Mouse (Mus musculus): ENCODE data around the gene Phf1.
"Not testable (repeated sequence)": the region's sequence is repeated elsewhere in the genome, so short reads cannot be mapped to it uniquely, and the experiment has no call there.

Phf1 gene

DNA sequence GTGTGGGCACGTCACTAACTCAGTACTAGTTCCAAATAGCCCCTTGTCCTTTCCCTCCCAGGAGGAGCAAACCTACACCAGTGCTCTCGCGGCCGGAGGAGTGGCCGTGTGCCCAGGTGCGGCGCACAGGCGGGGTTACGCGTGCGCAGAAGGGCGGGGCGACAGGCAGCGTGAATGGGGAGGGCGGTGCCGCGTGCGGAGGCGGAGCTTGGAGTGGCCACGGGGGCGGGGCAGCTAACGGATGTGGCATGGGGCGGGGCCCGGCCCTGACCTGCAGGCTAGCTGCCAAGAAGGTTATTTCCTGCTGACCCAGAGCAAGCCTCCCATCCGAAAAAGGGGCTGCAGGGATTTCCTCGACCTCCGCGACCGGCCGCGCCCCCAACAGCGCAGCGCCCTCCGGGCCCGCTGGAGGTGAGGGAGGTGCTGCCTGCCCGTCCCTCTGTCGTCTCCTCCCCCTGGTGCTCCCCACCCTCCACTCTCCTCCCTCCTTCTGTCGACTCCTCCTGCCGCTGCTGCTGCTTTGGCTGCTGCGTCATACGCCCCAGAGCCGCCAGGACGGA lies at the start of gene Phf1:
Gene Phf1 (plus strand): TSS at position 214 of the 560 bp plus-strand sequence.
- peak; percentile 84 for DNase-seq (ENCODE audit: low read depth, low spot score)

DNA sequence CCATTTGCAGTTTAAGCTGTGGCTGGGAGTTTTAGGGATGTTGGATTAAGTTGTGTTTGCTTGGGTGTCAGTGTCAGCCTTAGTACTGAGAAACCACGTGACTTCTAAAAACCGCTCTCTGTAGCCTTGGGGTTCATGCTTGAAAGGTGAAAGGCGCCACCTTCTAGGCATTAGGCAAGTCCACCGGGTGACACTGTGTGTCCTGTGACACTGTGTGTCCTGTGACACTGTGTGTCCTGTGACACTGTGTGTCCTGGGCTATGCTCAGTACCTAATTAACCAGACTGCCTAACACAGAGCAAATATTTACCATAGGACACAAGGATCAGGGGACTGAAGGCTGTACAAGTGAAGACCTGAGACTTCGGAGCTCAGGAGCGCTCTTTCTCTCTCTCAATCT lies 49.3 kb upstream of the Phf1 start:
- DNase-seq (ENCODE audit: low read depth, low spot score): no peak

GRCm38 (mm10) chr17:26884995-26885926 lies 47.6 kb upstream of the Phf1 start:
- DNase-seq (ENCODE audit: low read depth, low spot score): no peak

GRCm38 (mm10) chr17:26886047-26886749 lies 46.7 kb upstream of the Phf1 start:
- DNase-seq (ENCODE audit: low read depth, low spot score): peak; percentile 82

- no peak for DNase-seq (ENCODE audit: low read depth, low spot score)
Measured at GRCm38 (mm10) chr17:26887926-26888325, 44.9 kb upstream of the Phf1 start.

- no peak for DNase-seq (ENCODE audit: low read depth, low spot score)
Measured at GRCm38 (mm10) chr17:26892635-26893375, 40.0 kb upstream of the Phf1 start.

DNA sequence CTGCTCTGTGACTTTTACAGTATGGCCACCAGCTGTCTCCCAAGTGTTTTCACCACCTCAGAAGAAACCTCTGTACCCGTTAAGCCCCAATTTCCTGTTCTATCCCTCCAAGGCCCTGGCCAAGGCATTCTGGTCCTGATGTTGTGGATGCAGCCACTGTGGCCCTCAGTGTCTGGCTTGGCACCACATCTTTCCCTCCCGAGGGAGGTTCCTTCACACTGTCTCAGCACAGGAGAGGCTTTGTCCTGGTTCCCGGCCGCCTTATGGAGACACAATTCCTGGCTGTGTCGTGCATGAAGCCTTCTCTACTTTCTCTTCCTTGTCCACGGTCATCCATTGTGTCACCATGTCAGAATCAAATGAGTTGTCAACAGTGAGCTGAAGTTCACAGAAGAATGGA lies 39.4 kb upstream of the Phf1 start:
- no peak for DNase-seq (ENCODE audit: low read depth, low spot score)

DNA sequence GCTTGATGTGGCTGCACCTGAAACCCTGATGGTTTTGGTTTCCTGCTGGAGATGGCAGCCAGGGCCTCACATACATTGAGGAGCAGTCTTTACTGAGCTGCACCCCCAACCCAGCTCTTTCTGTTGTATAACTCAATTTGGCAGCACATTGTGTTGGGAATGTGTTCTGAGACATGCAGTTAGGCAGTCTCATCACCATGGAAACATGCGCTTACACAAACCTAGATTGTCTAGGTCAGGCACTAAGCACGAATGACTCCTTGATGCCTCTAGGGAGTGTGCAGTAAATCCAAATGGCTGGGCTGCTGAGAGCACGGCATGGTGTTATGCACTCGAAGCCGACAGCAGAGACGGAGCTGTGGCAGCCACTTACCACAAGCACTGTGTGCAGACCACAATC lies 38.5 kb upstream of the Phf1 start:
- DNase-seq (ENCODE audit: low read depth, low spot score): peak; percentile 69

DNA sequence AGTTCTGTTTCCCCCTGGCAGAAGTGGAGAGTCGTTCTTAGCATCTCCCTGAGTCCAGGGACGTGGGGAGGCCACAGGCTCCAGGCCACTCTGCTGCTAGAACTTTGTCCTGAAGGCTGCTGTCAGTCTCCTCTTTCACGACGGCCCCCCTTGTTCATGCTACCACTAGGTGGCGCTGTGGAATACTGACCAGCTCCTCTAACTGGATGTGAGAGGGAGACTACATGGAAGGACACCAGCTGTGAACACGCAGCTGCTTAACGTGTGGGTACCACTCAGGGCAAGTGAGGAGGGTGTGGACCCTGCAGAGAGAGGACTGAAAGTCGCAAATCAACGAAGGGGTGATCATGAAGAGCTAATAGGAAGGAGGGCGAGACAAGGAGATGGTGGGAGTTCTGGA lies 37.3 kb upstream of the Phf1 start:
- no peak for DNase-seq (ENCODE audit: low read depth, low spot score)

DNA sequence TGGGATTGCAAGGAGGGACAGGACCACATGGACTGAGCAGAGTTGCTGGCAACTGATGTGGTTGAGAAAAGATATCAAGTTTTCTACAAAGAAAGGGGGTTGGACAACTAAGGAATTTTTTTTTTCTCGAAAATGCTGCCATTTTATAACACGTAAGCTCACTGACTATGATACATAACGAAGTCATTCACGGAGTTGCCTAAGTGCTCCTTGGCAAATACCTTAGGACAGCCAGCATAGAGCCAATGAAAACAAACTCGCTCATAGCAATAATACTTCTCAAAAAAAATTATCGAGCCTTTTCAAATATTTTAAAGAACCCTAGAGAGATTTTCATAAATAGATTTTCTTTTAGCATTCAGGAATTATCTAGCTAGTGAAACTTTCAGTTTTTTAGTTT lies 31.9 kb upstream of the Phf1 start:
- no peak for DNase-seq (ENCODE audit: low read depth, low spot score)

DNA sequence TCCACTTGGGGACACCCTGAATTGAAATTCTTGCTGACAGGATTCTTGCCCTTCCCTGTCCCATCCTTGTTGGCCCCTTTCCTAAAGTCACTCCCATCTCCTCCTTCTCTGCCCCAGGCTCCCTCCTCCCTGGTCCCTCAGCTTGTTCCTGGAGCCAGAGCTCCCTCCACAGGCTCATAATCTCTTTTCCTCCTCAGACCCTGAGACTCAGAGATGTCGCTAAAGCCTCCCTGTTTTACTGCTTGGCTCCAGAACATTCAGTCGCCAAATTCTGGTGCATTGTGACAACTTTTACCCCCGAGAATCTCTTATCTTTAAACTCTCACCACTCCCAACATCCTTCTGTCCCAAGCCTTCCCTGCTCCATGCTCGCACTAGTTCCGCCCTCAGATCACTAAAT lies 28.5 kb upstream of the Phf1 start:
- no peak for DNase-seq (ENCODE audit: low read depth, low spot score)

DNA sequence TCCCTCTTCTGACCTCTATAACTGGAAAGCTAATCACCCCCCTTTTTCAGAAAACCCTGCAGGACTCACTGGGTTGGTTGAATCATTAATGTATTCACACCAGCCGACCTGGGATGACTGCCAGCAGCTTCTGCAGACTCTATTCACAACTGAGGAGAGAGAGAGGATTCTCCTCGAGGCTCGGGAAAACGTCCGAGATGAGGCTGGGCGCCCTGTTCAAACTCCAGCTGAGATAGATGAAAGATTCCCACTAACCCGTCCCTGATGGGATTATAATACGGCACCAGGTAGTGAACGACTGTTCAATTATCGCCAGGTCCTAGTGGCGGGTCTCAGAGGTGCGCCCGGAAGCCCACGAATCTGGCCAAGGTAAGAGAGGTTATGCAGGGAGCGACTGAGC lies 25.3 kb upstream of the Phf1 start:
- not testable (repeated sequence) for DNase-seq (ENCODE audit: low read depth, low spot score)

DNA sequence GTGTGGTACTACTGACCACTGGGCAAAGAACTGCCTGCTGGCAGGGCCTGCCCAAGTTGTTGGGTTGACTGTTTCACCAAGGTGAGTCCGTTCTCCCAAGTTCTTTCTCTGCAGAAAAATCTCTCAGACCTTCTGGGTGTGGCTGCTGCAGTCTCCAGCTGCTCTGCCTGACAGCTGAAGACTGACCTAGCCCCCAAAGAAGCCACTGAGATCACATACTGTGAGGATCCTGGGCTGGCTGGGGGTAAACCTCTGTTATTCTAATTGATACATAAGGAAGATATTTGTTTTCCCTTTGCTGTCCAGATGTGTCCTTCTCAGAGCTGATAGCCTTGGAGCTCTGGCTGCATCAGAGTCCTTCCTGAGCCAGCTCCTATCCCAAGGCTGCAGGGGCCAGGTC lies 17.6 kb upstream of the Phf1 start:
- no peak for DNase-seq (ENCODE audit: low read depth, low spot score)

GRCm38 (mm10) chr17:26916711-26917482 lies 16.0 kb upstream of the Phf1 start, which contains the start of gene Kifc5b:
Gene Kifc5b, plus strand, starts transcription at chr17:26917091.
- DNase-seq (ENCODE audit: low read depth, low spot score): peak; percentile 98

- DNase-seq (ENCODE audit: low read depth, low spot score): not testable (repeated sequence)
Measured at GRCm38 (mm10) chr17:26917560-26917959, 15.3 kb upstream of the Phf1 start.

DNA sequence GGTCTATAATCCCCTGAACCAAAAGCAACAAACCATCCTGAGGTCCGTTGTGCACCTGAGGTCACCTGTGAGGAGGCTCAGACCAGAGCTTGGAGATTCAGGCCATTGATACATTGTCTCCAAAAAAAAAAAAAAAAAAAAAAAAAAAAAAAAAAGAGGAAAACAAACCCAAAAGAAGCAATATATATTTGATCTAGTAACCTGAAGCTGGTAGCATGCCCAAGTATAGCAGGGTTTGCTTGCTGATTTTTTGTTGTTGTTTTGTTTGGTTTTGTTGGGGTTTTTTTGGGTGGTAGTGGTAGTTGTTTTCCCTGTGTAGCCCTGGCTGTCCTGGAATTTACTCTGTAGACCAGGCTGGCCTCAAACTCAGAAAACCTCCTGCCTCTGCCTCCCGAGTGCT lies 14.5 kb upstream of the Phf1 start:
- DNase-seq (ENCODE audit: low read depth, low spot score): no peak

GRCm38 (mm10) chr17:26919516-26919915 lies 13.3 kb upstream of the Phf1 start:
- DNase-seq (ENCODE audit: low read depth, low spot score): not testable (repeated sequence)

DNA sequence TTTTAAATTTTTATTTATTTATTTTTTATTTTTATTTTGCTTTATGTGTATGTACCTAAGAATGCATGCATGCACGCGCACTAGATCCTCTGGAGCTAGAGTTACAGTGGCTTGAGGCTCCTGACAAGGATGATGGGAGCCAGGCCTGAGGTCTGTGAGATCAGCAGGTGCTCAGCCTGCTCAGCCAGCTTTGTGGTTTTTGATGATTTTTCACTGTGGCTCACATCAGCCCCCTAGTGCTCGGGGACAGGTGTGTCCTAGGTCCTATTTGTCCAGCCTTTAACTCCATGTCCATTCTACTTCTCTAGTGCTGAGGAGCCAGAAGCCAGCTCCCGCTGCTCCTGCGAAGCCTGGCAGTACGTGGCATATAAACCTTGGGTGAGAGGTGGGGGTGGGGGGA lies 10.5 kb upstream of the Phf1 start:
- DNase-seq (ENCODE audit: low read depth, low spot score): not testable (repeated sequence)

DNA sequence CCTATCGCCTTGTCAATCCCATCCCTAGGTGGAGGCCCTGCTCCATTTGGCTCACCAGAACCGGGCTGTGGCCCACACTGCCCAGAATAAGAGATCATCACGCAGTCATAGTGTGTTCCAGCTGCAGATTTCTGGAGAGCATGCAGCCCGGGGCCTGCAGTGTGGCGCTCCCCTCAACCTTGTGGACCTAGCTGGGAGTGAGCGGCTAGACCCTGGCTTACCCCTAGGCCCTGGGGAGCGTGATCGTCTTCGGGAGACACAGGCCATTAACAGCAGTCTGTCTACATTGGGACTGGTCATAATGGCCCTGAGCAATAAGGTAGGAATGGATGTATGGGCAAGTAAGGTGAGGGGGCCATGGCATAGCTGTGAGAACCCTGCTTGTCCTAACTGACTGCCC lies 7.4 kb upstream of the Phf1 start:
- DNase-seq (ENCODE audit: low read depth, low spot score): not testable (repeated sequence)

GRCm38 (mm10) chr17:26931795-26932194 lies 1.1 kb upstream of the Phf1 start:
- DNase-seq (ENCODE audit: low read depth, low spot score): not testable (repeated sequence)

DNA sequence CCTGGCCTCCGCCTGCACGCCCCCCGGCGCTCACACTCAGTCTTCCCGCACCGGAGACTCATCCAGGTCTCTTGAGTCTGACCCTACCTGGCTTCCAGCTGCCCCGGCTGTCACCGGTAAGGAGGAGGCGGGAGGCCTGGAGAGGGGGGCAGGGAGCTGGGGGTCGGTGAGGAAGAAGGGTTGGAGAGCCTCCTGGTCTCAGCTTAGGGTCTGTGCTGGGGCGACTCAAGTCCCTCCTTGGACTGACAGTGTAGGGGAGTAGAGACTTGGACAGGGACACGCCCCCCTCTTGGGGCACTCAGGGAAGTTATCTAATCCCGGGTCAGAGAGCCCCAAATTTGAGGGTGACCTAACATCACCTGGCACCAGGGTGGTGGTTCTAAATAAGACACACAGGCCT lies 567 bp downstream of the Phf1 start:
- DNase-seq (ENCODE audit: low read depth, low spot score): no peak

All from telencephalon, adult 2 months (tissue).